Mouse (Mus musculus) midbrain, embryonic 16.5 days (tissue): ENCODE data around the gene Vsx1. TPM values are rescaled to one million over a fixed set of nuclear protein-coding genes. Genes with fewer than 3 reads are reported as not detected.

Experiments used
- ATAC-seq: fragments of 200-750 bp; cut with Nextera tagmentation; 2 replicates; pipeline ENCODE4 v1.8.0; 2017; ENCODE audit warnings: moderate TSS enrichment
- H3K27ac ChIP-seq: fragments of 300-500 bp; sonication (generic); 2 replicates; pipeline ENCODE4 v1.5.1; 2014; ENCODE audit warnings: mild to moderate bottlenecking, low read length, mixed read lengths
- H3K27me3 ChIP-seq: fragments of 300-500 bp; sonication (generic); 2 replicates; pipeline ENCODE4 v1.6.1; 2014; ENCODE audit warnings: low read depth, low read length, mixed read lengths; ENCODE audit not compliant: control insufficient read depth, insufficient read depth
- H3K36me3 ChIP-seq: fragments of 300-500 bp; sonication (generic); 2 replicates; pipeline ENCODE4 v1.6.1; 2014; ENCODE audit warnings: mild to moderate bottlenecking, low read length, moderate library complexity, mixed read lengths; ENCODE audit not compliant: control insufficient read depth, insufficient read depth
- H3K4me1 ChIP-seq: fragments of 300-500 bp; sonication (generic); 2 replicates; pipeline ENCODE4 v1.6.1; 2014; ENCODE audit warnings: mild to moderate bottlenecking, low read length, mixed read lengths; ENCODE audit not compliant: control insufficient read depth, insufficient read depth
- H3K4me2 ChIP-seq: fragments of 300-500 bp; sonication (generic); 2 replicates; pipeline ENCODE4 v1.6.1; 2014; ENCODE audit warnings: mild to moderate bottlenecking, low read length, mixed read lengths
- H3K4me3 ChIP-seq: fragments of 300-500 bp; sonication (generic); 2 replicates; pipeline ENCODE4 v1.5.1; 2014; ENCODE audit warnings: low read depth, mild to moderate bottlenecking, low read length, moderate library complexity, mixed read lengths
- H3K9ac ChIP-seq: fragments of 300-500 bp; sonication (generic); 2 replicates; pipeline ENCODE4 v1.6.1; 2014; ENCODE audit warnings: low read depth, low read length, mixed read lengths
- H3K9me3 ChIP-seq: fragments of 300-500 bp; sonication (generic); replicated peaks from 2 replicates; pipeline ENCODE4 v1.6.1; 2014; ENCODE audit warnings: mild to moderate bottlenecking, low read length, mixed read lengths; ENCODE audit not compliant: control insufficient read depth, poor library complexity, severe bottlenecking
- WGBS: fragments of 180-500 bp; shearing (Covaris S2); extraction: QIAGEN DNeasy Blood & Tissue Kit; methylation state at CpG from one replicate; pipeline ENCODE4 v1.1.7; 2014; 5-methylcytosine and 5-hydroxymethylcytosine counted together
- polyA plus RNA-seq: library from polyadenylated mRNA; unstranded; fragments of >200 nt; fragmentation: Nextera tagmentation; extraction: Ambion mirVana; gene quantifications from 2 replicates; pipeline ENCODE4 v1.2.1, GENCODE M21; 2015

The Vsx1 gene
- polyA plus RNA-seq, 1 experiment from 2014 or later = 0.06 TPM

DNA sequence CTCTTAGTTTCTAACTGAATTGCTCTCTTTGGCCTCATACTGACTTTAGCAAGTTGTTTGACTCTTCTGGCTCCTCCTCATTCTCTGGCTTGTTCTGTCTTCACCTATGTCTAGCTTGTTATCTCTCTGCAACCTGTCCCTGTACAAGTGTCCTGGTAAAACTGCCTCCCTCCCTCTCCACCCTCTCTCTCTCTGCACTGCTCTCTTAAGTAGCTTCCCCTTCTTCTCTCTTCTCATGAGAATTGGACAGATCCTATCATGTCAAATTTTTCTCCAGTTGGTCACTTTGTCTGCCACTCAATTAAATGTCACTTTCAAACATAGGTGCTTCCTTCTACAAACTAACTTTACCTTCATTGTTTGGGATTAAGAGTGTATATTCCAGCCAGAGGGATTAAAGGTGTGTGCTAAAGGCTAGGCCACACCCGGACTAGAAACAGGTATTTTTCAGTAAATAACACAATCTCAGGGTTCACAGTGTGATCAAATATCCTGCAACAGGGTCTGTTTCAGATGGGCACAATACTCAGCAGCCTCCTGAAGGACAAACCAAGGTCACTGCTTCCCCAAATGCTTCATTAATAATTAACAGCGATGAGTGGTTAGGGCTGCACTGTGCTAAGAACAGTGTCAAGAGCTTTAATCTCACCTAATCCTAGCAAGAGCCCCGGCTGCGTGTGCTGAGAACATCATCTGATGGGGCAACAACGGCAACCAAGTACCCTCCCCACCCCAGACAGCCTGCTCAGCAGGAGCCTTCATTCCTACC is 24.8 kb downstream of the Vsx1 start:
- no peaks in the 10 kb centered on the region for H3K36me3 ChIP-seq
- no peak overlapping the region for H3K4me3 ChIP-seq
- H3K4me2 ChIP-seq = peak overlapping the region; percentile 1; the same call in 1 of the 2 replicates
- no peak for ATAC-seq
- no peaks in the 10 kb centered on the region for H3K9me3 ChIP-seq
- H3K9ac ChIP-seq = no peak overlapping the region
- peaks cover 12% of the 10 kb centered on the region for H3K4me1 ChIP-seq
- WGBS = 64% methylated on average over 5 of the region's 5 CpGs
- peaks cover 4% of the 10 kb centered on the region; the same call in 1 of the 2 replicates for H3K27me3 ChIP-seq
- peak overlapping the region; percentile 12; the same call in 1 of the 2 replicates for H3K27ac ChIP-seq

GRCm38 (mm10) chr2:150663255-150663654 is 25.9 kb downstream of the Vsx1 start:
- H3K27ac ChIP-seq = peak overlapping the region; percentile 55; the same call in 1 of the 2 replicates

GRCm38 (mm10) chr2:150662007-150662406 is 27.2 kb downstream of the Vsx1 start:
- no peak for ATAC-seq

More at GRCm38 (mm10) chr2:150663255-150663654, 25.9 kb downstream of the Vsx1 start:
- no peak overlapping the region for H3K4me2 ChIP-seq
- no peak overlapping the region for H3K4me3 ChIP-seq
- H3K9ac ChIP-seq = no peak overlapping the region
- no peaks in the 10 kb centered on the region for H3K9me3 ChIP-seq
- H3K36me3 ChIP-seq = no peaks in the 10 kb centered on the region
- WGBS = 56% methylated on average over 9 of the region's 9 CpGs
- no peak for ATAC-seq
- peaks cover 11% of the 10 kb centered on the region for H3K4me1 ChIP-seq
- H3K27me3 ChIP-seq = no peaks in the 10 kb centered on the region

GRCm38 (mm10) chr2:150660668-150661451 is 28.3 kb downstream of the Vsx1 start:
- no peak for ATAC-seq
- Histone ChIP-seq H3K9ac (no peak overlapping the region), H3K4me1 (0 out of 2 replicates have a peak, but pooled peaks cover 2% of the 10 kb centered on the region), H3K4me2 (no peak overlapping the region), H3K36me3 (no peaks in the 10 kb centered on the region), H3K27ac (no peak overlapping the region; the same call in 1 of the 2 replicates), H3K4me3 (no peak overlapping the region), H3K9me3 (no peaks in the 10 kb centered on the region), H3K27me3 (no peaks in the 10 kb centered on the region)
- 91% methylated on average over 5 of the region's 5 CpGs for WGBS

More at GRCm38 (mm10) chr2:150662007-150662406, 27.2 kb downstream of the Vsx1 start:
- Histone ChIP-seq H3K4me1 (peaks cover 5% of the 10 kb centered on the region), H3K27ac (no peak overlapping the region), H3K4me3 (no peak overlapping the region), H3K27me3 (no peaks in the 10 kb centered on the region), H3K36me3 (no peaks in the 10 kb centered on the region), H3K9me3 (no peaks in the 10 kb centered on the region), H3K9ac (no peak overlapping the region), H3K4me2 (no peak overlapping the region)
- WGBS = 78% methylated on average over 2 of the region's 2 CpGs

DNA sequence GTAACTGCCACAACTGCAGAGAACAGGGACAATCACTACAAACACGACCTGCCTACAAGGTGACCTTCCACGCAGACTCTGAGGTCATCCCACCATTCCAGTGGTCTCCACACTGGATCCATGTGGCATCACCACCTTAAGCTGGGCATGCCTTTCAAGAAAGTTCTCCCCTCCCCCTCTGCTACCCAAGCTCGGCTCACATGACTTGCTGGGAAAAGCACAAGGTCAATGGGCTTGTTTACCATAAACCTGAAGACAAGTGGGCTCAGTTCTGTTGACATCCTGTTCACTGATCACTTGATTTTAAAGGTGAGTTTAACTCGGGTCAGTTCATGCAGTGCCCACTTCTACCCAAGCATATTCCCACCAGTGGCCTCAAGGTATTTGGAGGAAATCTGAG is 29.1 kb downstream of the Vsx1 start:
- H3K4me3 ChIP-seq = no peak overlapping the region
- WGBS = 69% methylated on average over 4 of the region's 4 CpGs

DNA sequence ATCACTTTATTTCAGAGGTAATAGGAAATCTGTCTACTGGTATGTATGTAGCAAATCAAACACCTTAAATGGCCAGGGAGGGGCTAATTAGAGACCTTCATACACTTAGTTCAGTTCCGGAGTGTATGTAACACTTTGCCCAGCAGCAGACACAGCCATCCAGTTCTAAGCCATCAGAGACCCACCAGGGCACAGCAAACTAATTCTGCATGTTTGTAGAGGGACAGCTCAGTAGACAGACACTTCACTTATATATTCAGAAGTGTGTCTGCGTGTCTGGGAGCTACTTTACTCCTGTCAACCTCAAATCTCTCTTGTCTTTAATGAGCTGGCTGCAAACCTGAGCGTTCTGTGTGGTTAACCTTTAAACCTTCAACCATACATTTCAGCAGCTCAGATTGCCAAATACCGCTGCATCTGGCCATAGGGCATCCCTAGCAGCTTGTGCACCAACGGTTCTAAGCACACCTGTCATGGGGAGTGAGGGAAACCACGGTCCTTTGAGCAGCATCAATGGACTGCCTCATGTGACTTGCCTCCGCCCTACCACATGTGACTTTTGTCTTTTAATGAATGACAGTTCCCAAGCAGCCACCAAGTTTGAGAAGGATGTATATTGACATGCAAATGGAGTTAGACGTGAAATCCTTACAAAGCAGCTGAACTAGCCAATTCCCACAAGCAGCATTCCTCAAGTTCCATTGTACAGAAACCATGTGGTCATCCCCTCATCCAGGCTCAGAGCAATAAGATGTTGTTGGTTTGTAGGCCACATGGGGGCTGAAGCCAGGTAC is 32.0 kb downstream of the Vsx1 start:
- 22% methylated on average over 8 of the region's 8 CpGs for WGBS
- Histone ChIP-seq H3K9ac (no peak overlapping the region), H3K4me1 (0 out of 2 replicates have a peak, but pooled peaks cover 2% of the 10 kb centered on the region), H3K27me3 (no peaks in the 10 kb centered on the region), H3K4me2 (no peak overlapping the region), H3K4me3 (no peak overlapping the region), H3K9me3 (no peaks in the 10 kb centered on the region), H3K36me3 (no peaks in the 10 kb centered on the region), H3K27ac (peak overlapping the region; percentile 42; the same call in 1 of the 2 replicates)
- ATAC-seq = peak; percentile 78

More for the DNA sequence above, 29.1 kb downstream of the Vsx1 start:
- Histone ChIP-seq H3K36me3 (no peaks in the 10 kb centered on the region), H3K9ac (no peak overlapping the region), H3K27ac (no peak overlapping the region), H3K27me3 (no peaks in the 10 kb centered on the region), H3K4me2 (no peak overlapping the region), H3K4me1 (0 out of 2 replicates have a peak, but pooled peaks cover 2% of the 10 kb centered on the region), H3K9me3 (no peaks in the 10 kb centered on the region)
- ATAC-seq = no peak

GRCm38 (mm10) chr2:150656112-150656511 is 33.0 kb downstream of the Vsx1 start:
- Histone ChIP-seq H3K27ac (no peak overlapping the region), H3K4me1 (0 out of 2 replicates have a peak, but pooled peaks cover 2% of the 10 kb centered on the region), H3K9ac (no peak overlapping the region), H3K4me3 (no peak overlapping the region), H3K27me3 (no peaks in the 10 kb centered on the region), H3K36me3 (no peaks in the 10 kb centered on the region), H3K9me3 (no peaks in the 10 kb centered on the region), H3K4me2 (no peak overlapping the region)
- WGBS = 86% methylated on average over 3 of the region's 3 CpGs
- ATAC-seq = no peak

GRCm38 (mm10) chr2:150655290-150655689 is 33.9 kb downstream of the Vsx1 start:
- Histone ChIP-seq H3K9me3 (no peaks in the 10 kb centered on the region), H3K4me2 (no peak overlapping the region), H3K27ac (no peak overlapping the region), H3K27me3 (no peaks in the 10 kb centered on the region), H3K4me3 (no peak overlapping the region), H3K4me1 (peaks cover 5% of the 10 kb centered on the region; the same call in 1 of the 2 replicates), H3K36me3 (no peaks in the 10 kb centered on the region), H3K9ac (no peak overlapping the region)
- WGBS = 83% methylated on average over 6 of the region's 6 CpGs
- ATAC-seq = no peak
